Mouse (Mus musculus) MEL (cell line): Measurements from ENCODE around the gene Itga11. TPM values are rescaled to one million over a fixed set of nuclear protein-coding genes. Genes with fewer than 3 reads are reported as not detected.

Experiments used
- DNase-seq: peaks from one replicate; pipeline ENCODE4 v3.0.0; 2011; ENCODE audit warnings: low read depth, low spot score
- H3K27ac ChIP-seq: 2 replicates; pipeline ENCODE4 v1.5.1; 2012; ENCODE audit warnings: low read depth, mild to moderate bottlenecking, control low read depth, low read length, moderate library complexity; ENCODE audit not compliant: control insufficient read depth
- H3K27me3 ChIP-seq, 2 experiments: fragments of 150-350 bp in 1 of 2; sonication (generic) in 1 of 2; 2 replicates each; pipeline ENCODE4 v1.6.1; 2012; ENCODE audit warnings: low read length in 2 of 2, mild to moderate bottlenecking in 2 of 2, improper control_type of control experiment in 1 of 2, moderate library complexity in 1 of 2; ENCODE audit not compliant: insufficient read depth in 2 of 2, control insufficient read depth in 1 of 2
- H3K36me3 ChIP-seq, 2 experiments: 2 replicates each; pipeline ENCODE4 v1.6.1; 2012 to 2014; ENCODE audit warnings: low read length in 2 of 2, improper control_type of control experiment in 1 of 2, inconsistent platforms in 1 of 2, mild to moderate bottlenecking in 1 of 2; ENCODE audit not compliant: insufficient read depth in 2 of 2, control insufficient read depth in 1 of 2
- H3K4me1 ChIP-seq, 2 experiments: fragments of 150-350 bp in 1 of 2; sonication (generic) in 1 of 2; 2 replicates each; pipeline ENCODE4 v1.6.1; 2012; ENCODE audit warnings: low read length in 2 of 2, improper control_type of control experiment in 1 of 2, mild to moderate bottlenecking in 1 of 2; ENCODE audit not compliant: insufficient read depth in 2 of 2, control insufficient read depth in 1 of 2
- H3K4me3 ChIP-seq, 2 experiments: fragments of 150-350 bp in 1 of 2; sonication (generic) in 1 of 2; 2 replicates each; pipeline ENCODE4 v1.5.1; 2012; ENCODE audit warnings: low read depth in 2 of 2, low read length in 2 of 2, mild to moderate bottlenecking in 2 of 2, moderate library complexity in 2 of 2, control low read depth in 1 of 2, improper control_type of control experiment in 1 of 2; ENCODE audit not compliant: control insufficient read depth in 1 of 2, insufficient read depth in 1 of 2
- H3K79me2 ChIP-seq: 2 replicates; pipeline ENCODE4 v1.6.1; 2012; ENCODE audit warnings: mild to moderate bottlenecking, low read length, moderate library complexity; ENCODE audit not compliant: control insufficient read depth, poor library complexity, insufficient read depth
- H3K9ac ChIP-seq: 2 replicates; pipeline ENCODE4 v1.6.1; 2012; ENCODE audit warnings: low read depth, mild to moderate bottlenecking, control low read depth, low read length, moderate library complexity; ENCODE audit not compliant: control insufficient read depth, poor library complexity, severe bottlenecking
- H3K9me3 ChIP-seq: fragments of 150-350 bp; sonication (generic); replicated peaks from 2 replicates; pipeline ENCODE4 v1.6.1; 2012; ENCODE audit warnings: mild to moderate bottlenecking, low read length, improper control_type of control experiment, moderate library complexity; ENCODE audit not compliant: insufficient read depth
- BHLHE40 ChIP-seq: IDR thresholded peaks from 2 replicates; pipeline ENCODE4 v1.6.1; 2012; ENCODE audit warnings: low read depth, mild to moderate bottlenecking, inconsistent platforms, low read length, improper control_type of control experiment, borderline replicate concordance
- E2F4 ChIP-seq: IDR thresholded peaks from 2 replicates; pipeline ENCODE4 v1.6.1; 2011; ENCODE audit warnings: low read depth, low read length, improper control_type of control experiment, borderline replicate concordance
- ELF1 ChIP-seq: IDR thresholded peaks from 2 replicates; pipeline ENCODE4 v1.6.1; 2014; ENCODE audit warnings: low read depth, mild to moderate bottlenecking, inconsistent platforms, low read length, improper control_type of control experiment, moderate library complexity
- HCFC1 ChIP-seq: IDR thresholded peaks from 2 replicates; pipeline ENCODE4 v1.6.1; 2012; ENCODE audit warnings: low read depth, mild to moderate bottlenecking, inconsistent platforms, low read length, improper control_type of control experiment, moderate library complexity
- JUND ChIP-seq: IDR thresholded peaks from 2 replicates; pipeline ENCODE4 v1.6.1; 2011; ENCODE audit warnings: low read depth, mild to moderate bottlenecking, improper control_type of control experiment, low read length
- MAX ChIP-seq: IDR thresholded peaks from 2 replicates; pipeline ENCODE4 v1.6.1; 2011; ENCODE audit warnings: low read length, improper control_type of control experiment
- MXI1 ChIP-seq: IDR thresholded peaks from 2 replicates; pipeline ENCODE4 v1.6.1; 2011; ENCODE audit warnings: mild to moderate bottlenecking, low read depth, low read length, improper control_type of control experiment
- NELFE ChIP-seq: IDR thresholded peaks from 2 replicates; pipeline ENCODE4 v1.6.1; 2011; ENCODE audit warnings: low read depth, low read length, improper control_type of control experiment
- NRF1 ChIP-seq: IDR thresholded peaks from 2 replicates; pipeline ENCODE4 v1.6.1; 2014; ENCODE audit warnings: low read depth, mild to moderate bottlenecking, inconsistent platforms, low read length, improper control_type of control experiment, moderate library complexity; ENCODE audit not compliant: poor library complexity, insufficient read depth, severe bottlenecking
- POLR2A ChIP-seq, 2 experiments: IDR thresholded peaks; 2 replicates each; pipeline ENCODE4 v1.6.1; 2011 to 2012; ENCODE audit warnings: low read length in 2 of 2, mild to moderate bottlenecking in 2 of 2, control low read depth in 1 of 2, improper control_type of control experiment in 1 of 2, low read depth in 1 of 2, moderate library complexity in 1 of 2; ENCODE audit not compliant: control insufficient read depth in 1 of 2, insufficient read depth in 1 of 2, poor library complexity in 1 of 2
- POLR2AphosphoS2 ChIP-seq: IDR thresholded peaks from 2 replicates; pipeline ENCODE4 v1.6.1; 2011; ENCODE audit warnings: low read length, improper control_type of control experiment
- TBP ChIP-seq: IDR thresholded peaks from 2 replicates; pipeline ENCODE4 v1.8.0; 2011; ENCODE audit warnings: low read depth, low read length, improper control_type of control experiment
- TCF12 ChIP-seq: IDR thresholded peaks from 2 replicates; pipeline ENCODE4 v1.6.1; 2014; ENCODE audit warnings: low read depth, mild to moderate bottlenecking, inconsistent platforms, low read length, improper control_type of control experiment, moderate library complexity
- UBTF ChIP-seq: IDR thresholded peaks from 2 replicates; pipeline ENCODE4 v1.6.1; 2012; ENCODE audit warnings: low read depth, mild to moderate bottlenecking, inconsistent platforms, low read length, improper control_type of control experiment, moderate library complexity, borderline replicate concordance; ENCODE audit not compliant: insufficient read depth
- USF1 ChIP-seq: IDR thresholded peaks from 2 replicates; pipeline ENCODE4 v1.6.1; 2014; ENCODE audit warnings: low read depth, mild to moderate bottlenecking, inconsistent platforms, low read length, improper control_type of control experiment, moderate library complexity
- USF2 ChIP-seq, 2 experiments: IDR thresholded peaks; 2 replicates each; pipeline ENCODE4 v1.6.1; 2011 to 2012; ENCODE audit warnings: improper control_type of control experiment in 2 of 2, low read length in 2 of 2, borderline replicate concordance in 1 of 2, inconsistent platforms in 1 of 2, low read depth in 1 of 2, mild to moderate bottlenecking in 1 of 2; ENCODE audit not compliant: insufficient read depth in 1 of 2
- ZC3H11A ChIP-seq: IDR thresholded peaks from 2 replicates; pipeline ENCODE4 v1.6.1; 2012; ENCODE audit warnings: low read depth, mild to moderate bottlenecking, inconsistent platforms, low read length, improper control_type of control experiment
- ZKSCAN1 ChIP-seq: IDR thresholded peaks from 2 replicates; pipeline ENCODE4 v1.6.1; 2012; ENCODE audit warnings: low read depth, mild to moderate bottlenecking, inconsistent platforms, low read length, improper control_type of control experiment, moderate library complexity
- polyA plus RNA-seq, 2 experiments: library from polyadenylated mRNA; stranded (reverse) in 1 of 2; unstranded in 1 of 2; fragments of >175 nt in 1 of 2; fragments of >200 nt in 1 of 2; gene quantifications; 2 replicates each; pipeline versions ENCODE4 v1.2.1 to v1.2.4; 2012; ENCODE audit warnings: low replicate concordance in 2 of 2, low read depth in 1 of 2; ENCODE audit not compliant: insufficient read length in 2 of 2, insufficient read depth in 1 of 2, missing spikeins in 1 of 2
- total RNA-seq: library from RNA; depleted of rRNA; stranded (reverse); fragments of 300-350 nt; gene quantifications from 2 replicates; pipeline ENCODE4 v1.2.3, GENCODE M21; 2012

Gene Itga11
- total and polyA plus RNA-seq, 3 experiments: not detected

DNA sequence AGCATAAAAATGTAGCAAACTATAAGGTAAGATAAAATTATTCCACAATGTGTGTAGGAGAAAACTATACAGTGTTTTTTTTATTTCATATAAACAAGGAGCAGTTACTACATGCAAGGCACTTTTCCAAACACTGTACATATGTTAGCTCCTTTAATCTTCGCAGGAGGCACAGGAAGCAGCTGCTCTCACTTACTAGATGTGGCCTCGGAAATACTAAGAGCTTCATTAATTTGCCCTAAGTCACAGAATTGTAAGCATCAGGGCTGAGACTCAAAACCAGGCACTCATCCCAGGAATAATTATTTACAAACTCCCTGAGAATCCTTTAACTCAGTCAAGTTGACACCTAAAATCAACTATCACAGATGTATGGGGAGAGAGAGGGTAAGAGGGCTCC lies 14.2 kb upstream of the Itga11 start:
- Histone ChIP-seq H3K9ac (no peak overlapping the region), H3K27ac (no peak overlapping the region), H3K4me3 (no peak overlapping the region), H3K79me2 (no peaks in the 10 kb centered on the region), H3K9me3 (no peaks in the 10 kb centered on the region), H3K36me3 (no peaks in the 10 kb centered on the region), H3K4me1 (no peaks in the 10 kb centered on the region), H3K27me3 (peaks cover 11 to 12% of the 10 kb centered on the region in 2 experiments)
- no peak for DNase-seq
- TF ChIP-seq USF2 (IDR thresholded peaks at IDR 0.05; ENCODE audit: borderline replicate concordance in 1 of 2, insufficient read depth in 1 of 2, low read depth in 1 of 2, low read length in 2 of 2) (no peak), POLR2A (IDR thresholded peaks at IDR 0.05; ENCODE audit: control insufficient read depth in 1 of 2, insufficient read depth in 1 of 2, low read depth in 1 of 2, low read length in 2 of 2, poor library complexity in 1 of 2) (no peak), TCF12 (no peak), ELF1 (no peak), ZKSCAN1 (no peak), POLR2AphosphoS2 (no peak), MAX (no peak), BHLHE40 (no peak), HCFC1 (no peak), E2F4 (no peak), JUND (no peak), TBP (no peak), NRF1 (no peak), UBTF (no peak), ZC3H11A (no peak), MXI1 (no peak), NELFE (no peak), USF1 (no peak)

DNA sequence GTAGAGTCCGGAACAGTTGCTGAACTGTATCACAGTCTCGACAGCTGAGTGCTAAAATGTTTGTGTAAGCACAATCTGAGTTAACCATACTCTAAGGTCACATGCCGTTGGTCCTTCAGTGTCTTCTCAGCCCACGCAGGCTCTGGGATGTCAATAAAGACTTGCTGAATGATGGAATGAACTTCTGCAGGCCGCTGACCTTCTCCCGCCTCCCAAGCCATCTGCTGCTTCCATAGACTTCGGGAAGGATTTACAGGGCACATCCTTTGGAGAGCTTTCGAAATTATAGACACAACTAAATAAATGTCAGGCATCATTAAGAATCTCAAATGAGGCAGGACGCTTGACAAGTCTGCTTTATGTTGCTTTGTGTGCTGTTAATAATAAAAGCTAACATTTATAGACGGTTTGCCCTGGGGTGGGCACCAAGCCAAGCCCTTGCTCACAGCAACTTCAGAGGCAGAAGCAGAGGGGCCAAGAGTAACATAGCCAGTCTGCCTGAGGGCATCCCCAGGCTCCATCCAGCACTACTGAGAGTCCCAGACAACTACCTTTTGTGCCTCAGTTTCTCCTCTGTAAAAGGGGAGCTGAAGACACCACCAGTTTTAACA lies 13.4 kb upstream of the Itga11 start:
- Histone ChIP-seq H3K4me3 (no peak overlapping the region), H3K79me2 (no peaks in the 10 kb centered on the region), H3K36me3 (no peaks in the 10 kb centered on the region), H3K9ac (no peak overlapping the region), H3K27me3 (peaks cover 12 to 15% of the 10 kb centered on the region in 2 experiments), H3K9me3 (no peaks in the 10 kb centered on the region), H3K4me1 (no peaks in the 10 kb centered on the region), H3K27ac (no peak overlapping the region)
- DNase-seq: no peak
- TF ChIP-seq MAX (no peak), BHLHE40 (no peak), UBTF (no peak), POLR2A (IDR thresholded peaks at IDR 0.05; ENCODE audit: control insufficient read depth in 1 of 2, insufficient read depth in 1 of 2, low read depth in 1 of 2, low read length in 2 of 2, poor library complexity in 1 of 2) (no peak)
